Mouse (Mus musculus) heart, postnatal 0 days (tissue): ENCODE results near the gene Shkbp1.
A peak's percentile ranks its signal among the peaks of the same experiment; 100 is the strongest.

ENCODE experiments used
- CTCF ChIP-seq: IDR thresholded peaks from 2 replicates; pipeline ENCODE4 v1.5.1; 2016; ENCODE audit warnings: antibody characterized with exemption, control low read depth, low read depth
- EP300 ChIP-seq: IDR thresholded peaks from 2 replicates; pipeline ENCODE4 v1.6.1; 2016; ENCODE audit warnings: antibody characterized with exemption, low read depth

- peak; percentile 62 for TF ChIP-seq CTCF
- no peak for TF ChIP-seq EP300
Observed at GRCm38 (mm10) chr7:27384731-27385130, 28.9 kb upstream of the Shkbp1 start.
